Mouse (Mus musculus) embryonic facial prominence, embryonic 14.5 days (tissue): ENCODE results near the gene Ndufb3. TPM values are rescaled to one million over a fixed set of nuclear protein-coding genes. Genes with fewer than 3 reads are reported as not detected.

Source experiments
- ATAC-seq: fragments of 200-750 bp; cut with Nextera tagmentation; 2 replicates; pipeline ENCODE4 v1.8.0; 2017; ENCODE audit warnings: low read depth, moderate number of reproducible peaks, moderate TSS enrichment
- DNase-seq: peaks from one replicate; pipeline ENCODE4 v3.0.0-alpha.2; 2015; ENCODE audit warnings: low spot score
- H3K27ac ChIP-seq: fragments of 300-500 bp; sonication (generic); replicated peaks from 2 replicates; pipeline ENCODE4 v1.5.1; 2014; ENCODE audit warnings: low read depth, mild to moderate bottlenecking, low read length, moderate library complexity
- H3K27me3 ChIP-seq: fragments of 300-500 bp; sonication (generic); replicated peaks from 2 replicates; pipeline ENCODE4 v1.6.1; 2014; ENCODE audit warnings: low read length; ENCODE audit not compliant: control insufficient read depth, insufficient read depth
- H3K36me3 ChIP-seq: fragments of 300-500 bp; sonication (generic); 2 replicates; pipeline ENCODE4 v1.6.1; 2014; ENCODE audit warnings: low read length, mixed read lengths; ENCODE audit not compliant: control insufficient read depth, insufficient read depth
- H3K4me1 ChIP-seq: fragments of 300-500 bp; sonication (generic); 2 replicates; pipeline ENCODE4 v1.6.1; 2014; ENCODE audit warnings: antibody characterized with exemption, low read length; ENCODE audit not compliant: control insufficient read depth, insufficient read depth
- H3K4me2 ChIP-seq: fragments of 300-500 bp; sonication (generic); 2 replicates; pipeline ENCODE4 v1.6.1; 2014; ENCODE audit warnings: low read depth, mild to moderate bottlenecking, low read length, moderate library complexity, mixed read lengths
- H3K4me3 ChIP-seq: fragments of 300-500 bp; sonication (generic); 2 replicates; pipeline ENCODE4 v1.5.1; 2014; ENCODE audit warnings: low read depth, mild to moderate bottlenecking, low read length
- H3K9ac ChIP-seq: fragments of 300-500 bp; sonication (generic); 2 replicates; pipeline ENCODE4 v1.6.1; 2014; ENCODE audit warnings: low read depth, mild to moderate bottlenecking, low read length, moderate library complexity, mixed read lengths
- H3K9me3 ChIP-seq: fragments of 300-500 bp; sonication (generic); 2 replicates; pipeline ENCODE4 v1.6.1; 2016; ENCODE audit warnings: low read length; ENCODE audit not compliant: control insufficient read depth
- WGBS: fragments of 180-500 bp; shearing (Covaris S2); extraction: QIAGEN DNeasy Blood & Tissue Kit; methylation state at CpG from one replicate; pipeline ENCODE4 v1.1.7; 2014; 5-methylcytosine and 5-hydroxymethylcytosine counted together
- polyA plus RNA-seq: library from polyadenylated mRNA; unstranded; fragments of >200 nt; fragmentation: Nextera tagmentation; extraction: Ambion mirVana; gene quantifications from 2 replicates; pipeline ENCODE4 v1.2.1, GENCODE M21; 2014

Ndufb3 gene
- polyA plus RNA-seq, 1 experiment from 2014 or later = 176 TPM

DNA sequence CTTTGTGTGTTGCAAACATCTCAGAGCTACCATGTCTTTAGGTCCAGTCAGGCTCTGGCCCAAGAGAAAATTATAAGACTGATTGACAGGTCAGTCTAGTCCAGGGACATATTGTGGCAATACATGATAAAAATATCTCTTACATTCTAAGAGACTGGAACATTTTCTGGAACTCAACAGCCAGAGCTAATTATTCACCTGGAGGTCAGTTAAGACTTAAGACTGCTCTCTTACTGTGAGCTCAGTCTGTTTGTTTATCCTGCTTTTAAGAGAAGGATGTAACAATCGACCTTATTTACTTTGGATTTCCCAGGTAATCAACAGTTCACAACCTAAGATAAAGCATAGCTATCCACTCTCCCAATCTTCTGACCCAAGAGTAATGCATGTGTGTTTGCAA, 24.4 kb downstream of the Ndufb3 start:
- Histone ChIP-seq H3K4me3 (no peak overlapping the region), H3K9ac (no peak overlapping the region), H3K27ac (no peak overlapping the region), H3K27me3 (no peaks in the 10 kb centered on the region), H3K9me3 (no peaks in the 10 kb centered on the region), H3K4me1 (no peaks in the 10 kb centered on the region), H3K4me2 (no peak overlapping the region), H3K36me3 (no peaks in the 10 kb centered on the region)
- no peak for DNase-seq
- ATAC-seq = no peak
- WGBS = 18% methylated on average over 1 of the region's 1 CpGs

DNA sequence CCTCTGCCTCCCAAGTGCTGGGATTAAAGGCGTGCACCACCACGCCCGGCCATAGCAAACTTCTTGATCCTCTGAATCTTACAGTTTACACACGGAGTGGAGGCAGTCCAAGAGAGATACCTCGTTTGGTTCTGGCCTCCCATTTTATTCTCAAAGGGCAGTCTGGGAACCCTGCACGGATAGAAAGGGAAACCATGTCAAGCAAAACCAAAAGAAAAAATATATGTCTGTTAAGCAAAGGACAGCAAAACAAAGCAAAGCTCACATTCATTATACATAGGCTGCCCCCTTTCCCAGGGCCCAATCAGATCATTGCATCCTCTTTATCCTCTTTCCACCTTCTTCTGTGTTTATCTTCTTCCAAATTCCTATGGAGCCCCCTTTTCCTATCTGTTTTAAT, 27.6 kb downstream of the Ndufb3 start:
- Histone ChIP-seq H3K4me2 (no peak overlapping the region), H3K9me3 (peaks cover 2% of the 10 kb centered on the region; the same call in 1 of the 2 replicates), H3K4me1 (no peaks in the 10 kb centered on the region), H3K4me3 (no peak overlapping the region), H3K27ac (no peak overlapping the region), H3K27me3 (no peaks in the 10 kb centered on the region), H3K36me3 (no peaks in the 10 kb centered on the region), H3K9ac (no peak overlapping the region)
- WGBS = 80% methylated on average over 6 of the region's 6 CpGs
- no peak for DNase-seq
- ATAC-seq = no peak

DNA sequence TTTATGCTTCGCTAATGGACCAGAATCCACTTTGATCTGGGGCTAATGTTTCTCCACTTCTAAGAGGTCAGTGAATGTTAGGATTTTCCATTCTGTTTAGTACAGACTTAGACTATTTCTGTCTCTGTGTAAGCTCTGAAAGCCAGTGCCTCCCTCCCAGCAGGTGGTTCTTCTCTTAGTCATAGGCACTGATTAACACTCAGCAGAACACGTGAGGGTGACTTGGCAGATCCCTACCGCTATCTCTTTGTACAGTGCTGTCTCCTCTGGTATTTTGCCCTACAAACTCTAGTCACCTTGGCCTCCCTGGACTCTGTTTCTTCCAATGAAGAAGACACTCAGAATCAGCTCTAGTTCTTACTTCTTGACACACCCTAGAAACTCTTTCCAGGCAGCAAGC, 28.2 kb downstream of the Ndufb3 start:
- WGBS = 57% methylated on average over 3 of the region's 3 CpGs
- no peaks in the 10 kb centered on the region for H3K36me3 ChIP-seq
- no peak for ATAC-seq
- H3K4me1 ChIP-seq = no peaks in the 10 kb centered on the region
- H3K4me3 ChIP-seq = no peak overlapping the region
- H3K27me3 ChIP-seq = no peaks in the 10 kb centered on the region
- H3K27ac ChIP-seq = no peak overlapping the region
- no peak overlapping the region for H3K4me2 ChIP-seq
- H3K9me3 ChIP-seq = peaks cover 5% of the 10 kb centered on the region; the same call in 1 of the 2 replicates
- DNase-seq = no peak
- H3K9ac ChIP-seq = no peak overlapping the region

DNA sequence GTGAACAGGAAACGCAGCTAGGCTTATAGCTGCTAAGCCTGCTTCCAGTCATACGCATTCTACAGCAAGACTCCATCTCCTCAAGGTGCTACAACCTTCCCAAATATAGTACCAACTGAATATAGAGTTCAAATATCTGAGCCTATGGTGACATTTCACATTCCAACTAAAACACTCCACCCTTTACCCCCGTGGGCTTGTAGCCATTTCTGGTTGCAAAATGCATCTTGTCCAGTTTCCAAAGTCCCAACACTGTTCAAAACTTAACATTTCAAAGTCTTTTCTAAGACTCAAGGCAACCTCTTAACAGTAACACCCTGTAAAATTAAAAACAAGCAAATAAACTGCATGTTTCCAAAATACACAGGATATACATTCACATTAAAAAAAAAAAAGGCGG, 29.0 kb downstream of the Ndufb3 start:
- Histone ChIP-seq H3K4me1 (no peaks in the 10 kb centered on the region), H3K27me3 (no peaks in the 10 kb centered on the region), H3K4me3 (no peak overlapping the region), H3K36me3 (no peaks in the 10 kb centered on the region), H3K27ac (no peak overlapping the region), H3K9me3 (peaks cover 5% of the 10 kb centered on the region; the same call in 1 of the 2 replicates), H3K9ac (no peak overlapping the region), H3K4me2 (no peak overlapping the region)
- DNase-seq (no peak), ATAC-seq (no peak)
- 87% methylated on average over 4 of the region's 4 CpGs for WGBS

DNA sequence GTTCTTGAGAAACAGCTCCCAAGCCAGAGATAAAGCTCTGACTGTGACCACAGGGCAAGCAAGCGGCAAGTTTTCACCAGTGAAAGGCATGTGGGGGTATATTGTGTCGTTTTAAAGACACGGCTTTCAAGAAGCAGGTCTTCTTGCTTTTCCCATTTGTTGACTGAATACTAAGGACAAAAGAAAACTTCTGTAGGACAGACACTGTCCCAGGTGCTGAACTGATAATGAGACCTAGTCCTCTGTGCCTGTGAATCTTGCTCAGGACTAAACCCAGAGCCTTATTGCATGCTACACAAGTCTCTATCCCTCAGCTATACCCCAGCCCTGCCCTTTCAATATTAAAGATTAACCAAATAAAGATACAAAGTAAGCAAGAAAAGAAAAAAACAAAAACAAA, 30.0 kb downstream of the Ndufb3 start:
- Histone ChIP-seq H3K27ac (no peak overlapping the region), H3K4me2 (no peak overlapping the region), H3K9me3 (peaks cover 5% of the 10 kb centered on the region; the same call in 1 of the 2 replicates), H3K27me3 (no peaks in the 10 kb centered on the region), H3K4me3 (no peak overlapping the region), H3K4me1 (no peaks in the 10 kb centered on the region), H3K36me3 (no peaks in the 10 kb centered on the region), H3K9ac (no peak overlapping the region)
- DNase-seq (no peak), ATAC-seq (no peak)
- WGBS = 76% methylated on average over 3 of the region's 3 CpGs

DNA sequence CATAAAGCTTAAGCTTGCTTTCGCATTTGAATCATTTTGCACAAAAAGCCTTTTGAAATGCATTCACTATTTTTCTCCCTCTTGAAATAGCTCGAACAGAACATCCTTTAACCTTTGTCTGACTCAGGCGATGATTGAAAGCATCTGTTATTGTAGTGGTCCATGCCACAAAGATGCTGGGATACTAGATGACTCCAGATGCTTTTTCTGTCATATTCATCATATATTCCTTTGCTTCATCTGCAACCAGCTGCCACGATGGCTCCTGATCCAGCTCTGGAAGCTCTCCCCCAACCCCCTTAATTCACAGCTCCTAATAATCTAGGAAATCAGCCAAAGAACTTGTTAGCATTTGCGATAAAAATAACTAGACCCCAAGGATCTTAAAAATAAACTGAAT, 30.9 kb downstream of the Ndufb3 start:
- Histone ChIP-seq H3K4me3 (no peak overlapping the region), H3K9ac (no peak overlapping the region), H3K27ac (no peak overlapping the region), H3K27me3 (no peaks in the 10 kb centered on the region), H3K36me3 (no peaks in the 10 kb centered on the region), H3K4me1 (no peaks in the 10 kb centered on the region), H3K9me3 (peaks cover 5% of the 10 kb centered on the region; the same call in 1 of the 2 replicates), H3K4me2 (no peak overlapping the region)
- 48% methylated on average over 5 of the region's 5 CpGs for WGBS
- no peak for DNase-seq
- ATAC-seq = no peak

DNA sequence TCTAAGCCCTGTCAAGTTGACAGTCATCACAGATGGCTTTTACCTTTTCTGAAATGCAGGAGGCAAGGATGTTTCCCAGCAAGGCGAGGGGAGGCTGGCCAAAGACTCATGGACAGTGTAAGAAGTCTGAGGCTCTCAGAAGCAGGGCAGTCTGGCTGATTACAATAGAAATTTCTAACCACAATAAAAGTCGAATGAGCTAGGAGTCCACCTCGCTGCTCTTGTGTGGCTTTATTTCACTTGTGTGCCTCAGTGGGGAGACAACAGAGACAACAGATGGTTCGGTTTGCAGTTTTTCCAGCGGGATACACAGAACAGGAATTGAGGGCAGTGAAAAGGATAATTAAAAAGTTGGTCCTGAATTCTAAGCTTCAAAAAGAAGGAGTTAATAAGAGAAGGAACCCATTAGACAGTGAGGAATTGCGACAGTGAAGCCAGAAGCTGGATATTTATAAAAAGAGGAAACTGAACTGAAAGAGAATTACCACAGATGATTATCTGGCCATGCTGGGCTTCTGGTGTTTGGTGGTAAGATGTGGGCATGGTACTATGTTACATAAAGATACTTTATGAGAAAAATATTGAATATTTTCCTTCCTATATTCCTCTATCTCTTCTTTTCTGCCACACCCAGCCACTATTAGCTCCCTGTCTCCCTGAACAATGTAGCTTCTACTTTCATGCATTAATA, 31.9 kb downstream of the Ndufb3 start:
- Histone ChIP-seq H3K9me3 (peaks cover 5% of the 10 kb centered on the region; the same call in 1 of the 2 replicates), H3K36me3 (no peaks in the 10 kb centered on the region), H3K27me3 (no peaks in the 10 kb centered on the region), H3K4me3 (no peak overlapping the region), H3K4me1 (no peaks in the 10 kb centered on the region), H3K4me2 (no peak overlapping the region), H3K27ac (no peak overlapping the region), H3K9ac (no peak overlapping the region)
- WGBS = 72% methylated on average over 6 of the region's 6 CpGs
- no peak for DNase-seq
- ATAC-seq = no peak

DNA sequence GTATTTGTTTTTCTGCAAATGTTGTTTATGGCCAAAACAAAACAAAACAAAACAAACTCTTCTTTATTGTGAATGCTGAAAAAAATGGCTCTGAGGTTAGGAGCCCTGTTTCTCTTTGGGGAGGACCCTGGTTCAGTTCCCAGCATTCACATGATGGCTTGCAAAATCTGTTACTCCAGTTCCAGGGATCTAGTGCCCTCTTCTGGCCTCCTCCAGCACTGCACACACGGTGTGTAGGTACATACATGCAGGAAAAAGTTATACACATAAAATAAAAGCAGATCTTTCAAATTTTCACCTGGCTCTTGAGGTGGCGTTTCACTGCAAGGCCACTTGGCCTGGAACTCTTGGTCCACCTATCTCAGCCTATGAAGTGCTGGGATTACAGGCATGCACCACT, 32.6 kb downstream of the Ndufb3 start:
- Histone ChIP-seq H3K36me3 (no peaks in the 10 kb centered on the region), H3K27ac (no peak overlapping the region), H3K9me3 (peaks cover 5% of the 10 kb centered on the region; the same call in 1 of the 2 replicates), H3K4me1 (no peaks in the 10 kb centered on the region), H3K4me3 (no peak overlapping the region), H3K4me2 (no peak overlapping the region), H3K9ac (no peak overlapping the region), H3K27me3 (no peaks in the 10 kb centered on the region)
- DNase-seq (no peak), ATAC-seq (no peak)
- 83% methylated on average over 2 of the region's 2 CpGs for WGBS

DNA sequence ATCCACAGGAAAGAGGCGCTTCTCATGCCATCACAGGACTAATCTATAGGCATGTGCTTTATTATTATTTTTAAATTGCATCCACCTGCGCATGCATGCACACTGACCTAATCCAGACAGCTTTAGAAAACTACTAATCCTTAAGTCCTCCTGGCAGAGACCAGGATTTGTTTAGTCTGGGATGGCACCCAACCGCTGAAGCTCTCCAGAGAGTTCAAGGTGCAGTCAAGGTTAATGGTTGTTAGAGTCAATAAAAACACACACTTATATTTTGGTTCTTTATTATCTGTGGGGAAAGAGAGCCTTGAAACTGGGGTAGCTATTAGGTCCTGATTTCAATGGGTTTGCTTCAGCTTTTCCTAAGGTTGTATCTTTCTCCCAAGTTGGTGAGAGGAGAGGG, 35.1 kb downstream of the Ndufb3 start:
- Histone ChIP-seq H3K36me3 (no peaks in the 10 kb centered on the region), H3K9ac (no peak overlapping the region), H3K4me1 (no peaks in the 10 kb centered on the region), H3K27ac (no peak overlapping the region), H3K4me3 (no peak overlapping the region), H3K9me3 (peaks cover 5% of the 10 kb centered on the region; the same call in 1 of the 2 replicates), H3K27me3 (no peaks in the 10 kb centered on the region), H3K4me2 (no peak overlapping the region)
- 81% methylated on average over 3 of the region's 3 CpGs for WGBS
- DNase-seq (no peak), ATAC-seq (no peak)
